Mouse (Mus musculus) liver, postnatal 0 days (tissue): ENCODE data around the gene Vegfd. TPM values are rescaled to one million over a fixed set of nuclear protein-coding genes. Genes with fewer than 3 reads are reported as not detected.

Experiments used
- ATAC-seq: fragments of 200-750 bp; cut with Nextera tagmentation; 2 replicates; pipeline ENCODE4 v1.8.0; 2017; ENCODE audit warnings: mild to moderate bottlenecking, moderate library complexity
- DNase-seq: peaks from one replicate; pipeline ENCODE4 v3.0.0-alpha.2; 2016
- H3K27ac ChIP-seq: fragments of 300-500 bp; sonication (generic); 2 replicates; pipeline ENCODE4 v1.5.1; 2014; ENCODE audit warnings: antibody characterized with exemption, moderate library complexity, mild to moderate bottlenecking, low read depth
- H3K27me3 ChIP-seq: fragments of 300-500 bp; sonication (generic); 2 replicates; pipeline ENCODE4 v1.6.1; 2014; ENCODE audit warnings: low read length, control low read depth, mixed read lengths; ENCODE audit not compliant: insufficient read depth
- H3K36me3 ChIP-seq: fragments of 300-500 bp; sonication (generic); replicated peaks from 2 replicates; pipeline ENCODE4 v1.6.1; 2014; ENCODE audit warnings: mild to moderate bottlenecking, control low read depth, low read length, moderate library complexity, mixed read lengths; ENCODE audit not compliant: insufficient read depth
- H3K4me1 ChIP-seq: fragments of 300-500 bp; sonication (generic); 2 replicates; pipeline ENCODE4 v1.6.1; 2014; ENCODE audit warnings: antibody characterized with exemption, mild to moderate bottlenecking, control low read depth; ENCODE audit not compliant: insufficient read depth
- H3K4me2 ChIP-seq: fragments of 300-500 bp; sonication (generic); 2 replicates; pipeline ENCODE4 v1.6.1; 2014; ENCODE audit warnings: low read depth, mild to moderate bottlenecking, low read length, moderate library complexity, mixed read lengths
- H3K4me3 ChIP-seq: fragments of 300-500 bp; sonication (generic); 2 replicates; pipeline ENCODE4 v1.5.1; 2014; ENCODE audit warnings: low read depth, low read length
- H3K9ac ChIP-seq: fragments of 300-500 bp; sonication (generic); replicated peaks from 2 replicates; pipeline ENCODE4 v1.6.1; 2014; ENCODE audit warnings: mild to moderate bottlenecking, moderate library complexity
- H3K9me3 ChIP-seq: fragments of 300-500 bp; sonication (generic); 2 replicates; pipeline ENCODE4 v1.6.1; 2016; ENCODE audit warnings: mild to moderate bottlenecking, control low read depth, low read length, mixed read lengths
- CTCF ChIP-seq: sonication (generic); IDR thresholded peaks from 2 replicates; pipeline ENCODE4 v1.5.1; 2016; ENCODE audit warnings: antibody characterized with exemption, low read depth
- EP300 ChIP-seq: IDR thresholded peaks from 2 replicates; pipeline ENCODE4 v1.6.1; 2016; ENCODE audit warnings: antibody characterized with exemption, low read depth, mild to moderate bottlenecking
- WGBS: fragments of 180-500 bp; shearing (Covaris S2); extraction: QIAGEN DNeasy Blood & Tissue Kit; methylation state at CpG from one replicate; pipeline ENCODE4 v1.1.7; 2014; ENCODE audit not compliant: insufficient replicate concordance; 5-methylcytosine and 5-hydroxymethylcytosine counted together
- polyA plus RNA-seq: library from polyadenylated mRNA; unstranded; fragments of >200 nt; fragmentation: Nextera tagmentation; extraction: Ambion mirVana; gene quantifications from 2 replicates; pipeline ENCODE4 v1.2.1, GENCODE M21; 2015

The Vegfd gene
- polyA plus RNA-seq, 1 experiment from 2014 or later: 0.38 TPM

- ATAC-seq: no peak
- H3K4me2 ChIP-seq: no peak overlapping the region
- H3K4me1 ChIP-seq: no peaks in the 10 kb centered on the region
- 84% methylated on average over 7 of the region's 7 CpGs for WGBS
- no peaks in the 10 kb centered on the region for H3K36me3 ChIP-seq
- no peak for DNase-seq
- no peak for TF ChIP-seq EP300
- TF ChIP-seq CTCF: no peak
- no peak overlapping the region for H3K9ac ChIP-seq
- no peaks in the 10 kb centered on the region for H3K27me3 ChIP-seq
- H3K9me3 ChIP-seq: no peaks in the 10 kb centered on the region
- H3K4me3 ChIP-seq: no peak overlapping the region
- no peak overlapping the region for H3K27ac ChIP-seq
Observed at GRCm38 (mm10) chrX:164439462-164439861, 66.3 kb downstream of the Vegfd start.

GRCm38 (mm10) chrX:164440140-164440539, 67.0 kb downstream of the Vegfd start:
- Histone ChIP-seq H3K27ac (no peak overlapping the region), H3K9me3 (no peaks in the 10 kb centered on the region), H3K27me3 (no peaks in the 10 kb centered on the region), H3K9ac (no peak overlapping the region), H3K4me1 (no peaks in the 10 kb centered on the region), H3K4me2 (no peak overlapping the region), H3K36me3 (no peaks in the 10 kb centered on the region), H3K4me3 (no peak overlapping the region)
- 55% methylated on average over 2 of the region's 2 CpGs for WGBS
- DNase-seq (no peak), ATAC-seq (no peak)
- no peak for TF ChIP-seq CTCF

- WGBS: 77% methylated on average over 3 of the region's 3 CpGs
- ATAC-seq: no peak
- H3K9me3 ChIP-seq: no peaks in the 10 kb centered on the region
- H3K27me3 ChIP-seq: no peaks in the 10 kb centered on the region
- H3K4me1 ChIP-seq: no peaks in the 10 kb centered on the region
- no peak overlapping the region for H3K4me3 ChIP-seq
- H3K9ac ChIP-seq: no peak overlapping the region
- H3K4me2 ChIP-seq: no peak overlapping the region
- no peak for DNase-seq
- no peaks in the 10 kb centered on the region for H3K36me3 ChIP-seq
- no peak overlapping the region for H3K27ac ChIP-seq
- TF ChIP-seq CTCF (no peak), EP300 (no peak)
Observed at GRCm38 (mm10) chrX:164440703-164441102, 67.5 kb downstream of the Vegfd start.

- Histone ChIP-seq H3K9me3 (no peaks in the 10 kb centered on the region), H3K36me3 (no peaks in the 10 kb centered on the region), H3K4me3 (no peak overlapping the region), H3K4me1 (no peaks in the 10 kb centered on the region), H3K27me3 (no peaks in the 10 kb centered on the region), H3K27ac (no peak overlapping the region), H3K4me2 (no peak overlapping the region), H3K9ac (no peak overlapping the region)
- no peak for DNase-seq
- no peak for TF ChIP-seq EP300
- TF ChIP-seq CTCF: no peak
- ATAC-seq: no peak
- WGBS: 76% methylated on average over 3 of the region's 3 CpGs
Observed at GRCm38 (mm10) chrX:164441306-164441705, 68.1 kb downstream of the Vegfd start.

GRCm38 (mm10) chrX:164445601-164446000, 72.4 kb downstream of the Vegfd start:
- Histone ChIP-seq H3K9ac (no peak overlapping the region), H3K4me2 (no peak overlapping the region), H3K36me3 (no peaks in the 10 kb centered on the region), H3K9me3 (no peaks in the 10 kb centered on the region), H3K4me1 (no peaks in the 10 kb centered on the region), H3K27ac (no peak overlapping the region), H3K4me3 (no peak overlapping the region), H3K27me3 (no peaks in the 10 kb centered on the region)
- ATAC-seq (no peak), DNase-seq (no peak)
- TF ChIP-seq EP300 (no peak), CTCF (no peak)
- 75% methylated on average over 12 of the region's 12 CpGs for WGBS

GRCm38 (mm10) chrX:164446106-164446551, 73.0 kb downstream of the Vegfd start:
- Histone ChIP-seq H3K4me1 (no peaks in the 10 kb centered on the region), H3K4me2 (no peak overlapping the region), H3K36me3 (no peaks in the 10 kb centered on the region)

More at GRCm38 (mm10) chrX:164446106-164446551, 73.0 kb downstream of the Vegfd start:
- TF ChIP-seq CTCF (peak; percentile 56), EP300 (no peak)
- DNase-seq: peak; percentile 18
- H3K9ac ChIP-seq: no peak overlapping the region
- no peaks in the 10 kb centered on the region for H3K9me3 ChIP-seq
- 73% methylated on average over 10 of the region's 10 CpGs for whole genome bisulfite sequencing
- no peak overlapping the region for H3K4me3 ChIP-seq
- ATAC-seq: peak; percentile 38; the same call in 1 of the 2 replicates
- H3K27me3 ChIP-seq: no peaks in the 10 kb centered on the region
- H3K27ac ChIP-seq: no peak overlapping the region
